Mouse (Mus musculus) testis, adult 2 months (tissue): Measurements from ENCODE around the gene Trim9. TPM values are rescaled to one million over a fixed set of nuclear protein-coding genes. Genes with fewer than 3 reads are reported as not detected.

Experiments
- H3K27ac ChIP-seq: fragments of 200-500 bp; 2 replicates; pipeline ENCODE4 v1.5.1; 2012; ENCODE audit warnings: low read depth, low read length; ENCODE audit not compliant: control insufficient read depth, insufficient read depth
- H3K27me3 ChIP-seq: fragments of 200-500 bp; 2 replicates; pipeline ENCODE4 v1.6.1; 2012; ENCODE audit warnings: mild to moderate bottlenecking, low read length, moderate library complexity; ENCODE audit not compliant: control insufficient read depth, insufficient read depth
- H3K36me3 ChIP-seq: fragments of 200-500 bp; 2 replicates; pipeline ENCODE4 v1.6.1; 2012; ENCODE audit warnings: mild to moderate bottlenecking, low read length; ENCODE audit not compliant: control insufficient read depth, insufficient read depth
- H3K4me1 ChIP-seq: fragments of 200-500 bp; 2 replicates; pipeline ENCODE4 v1.6.1; 2012; ENCODE audit warnings: low read length; ENCODE audit not compliant: control insufficient read depth, insufficient read depth
- H3K4me3 ChIP-seq: fragments of 200-500 bp; 2 replicates; pipeline ENCODE4 v1.5.1; 2012; ENCODE audit warnings: low read depth, mild to moderate bottlenecking, low read length, moderate library complexity, mixed read lengths; ENCODE audit not compliant: control insufficient read depth
- CTCF ChIP-seq: fragments of 200-500 bp; IDR thresholded peaks from 2 replicates; pipeline ENCODE4 v1.5.1; 2012; ENCODE audit warnings: low read depth, mild to moderate bottlenecking, inconsistent platforms, low read length, moderate library complexity; ENCODE audit not compliant: control insufficient read depth, insufficient read depth, insufficient replicate concordance
- POLR2A ChIP-seq: fragments of 200-500 bp; IDR thresholded peaks from 2 replicates; pipeline ENCODE4 v1.6.1; 2012; ENCODE audit warnings: low read depth, mild to moderate bottlenecking, inconsistent platforms, low read length, moderate library complexity; ENCODE audit not compliant: control insufficient read depth
- polyA plus RNA-seq: library from polyadenylated mRNA; depleted of rRNA; stranded (reverse); fragments of >200 nt; gene quantifications from 2 replicates; pipeline ENCODE4 v1.2.3, GENCODE M21; 2012

Gene Trim9
- polyA plus RNA-seq, 1 experiment, result 0.61 TPM

DNA sequence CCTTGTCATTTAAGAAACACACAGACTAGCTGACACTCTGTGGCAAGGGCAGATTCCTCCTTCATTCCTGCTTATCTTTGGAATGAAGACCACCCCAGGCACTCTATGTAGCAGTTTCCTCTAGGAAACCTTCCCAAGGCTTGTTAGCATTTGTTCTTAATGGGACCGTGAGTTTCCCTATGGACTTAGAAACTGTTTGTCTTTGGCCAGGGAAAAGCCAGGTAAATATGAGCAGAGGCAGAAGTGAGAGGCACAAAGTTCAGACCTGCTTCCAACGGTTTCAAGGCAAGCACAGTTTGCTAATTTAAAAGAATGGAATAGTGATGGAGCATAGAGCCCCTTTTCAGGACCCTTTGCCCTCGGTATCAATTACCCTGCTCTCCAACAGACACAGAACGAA, 124.1 kb downstream of the Trim9 start:
- H3K4me3 ChIP-seq, result no peak overlapping the region
- peaks cover 12% of the 10 kb centered on the region for H3K4me1 ChIP-seq
- no peak for TF ChIP-seq CTCF
- no peak for TF ChIP-seq POLR2A
- no peaks in the 10 kb centered on the region for H3K36me3 ChIP-seq
- no peaks in the 10 kb centered on the region for H3K27me3 ChIP-seq
- no peak overlapping the region for H3K27ac ChIP-seq

GRCm38 (mm10) chr12:70221425-70221824, 126.0 kb downstream of the Trim9 start:
- Histone ChIP-seq H3K4me3 (no peak overlapping the region), H3K4me1 (peaks cover under 1% of the 10 kb centered on the region; the same call in 1 of the 2 replicates), H3K36me3 (no peaks in the 10 kb centered on the region), H3K27me3 (no peaks in the 10 kb centered on the region), H3K27ac (no peak overlapping the region)
- TF ChIP-seq POLR2A (no peak), CTCF (no peak)

GRCm38 (mm10) chr12:70218795-70219540, 128.4 kb downstream of the Trim9 start:
- Histone ChIP-seq H3K4me3 (no peak overlapping the region), H3K27me3 (no peaks in the 10 kb centered on the region), H3K36me3 (no peaks in the 10 kb centered on the region), H3K4me1 (no peaks in the 10 kb centered on the region), H3K27ac (no peak overlapping the region)
- TF ChIP-seq CTCF (no peak), POLR2A (no peak)

- H3K4me3 ChIP-seq, result no peak overlapping the region
- H3K4me1 ChIP-seq, result no peaks in the 10 kb centered on the region
- TF ChIP-seq POLR2A, result no peak
- TF ChIP-seq CTCF, result no peak
- no peaks in the 10 kb centered on the region for H3K27me3 ChIP-seq
- no peak overlapping the region for H3K27ac ChIP-seq
- H3K36me3 ChIP-seq, result no peaks in the 10 kb centered on the region
Measured at GRCm38 (mm10) chr12:70216229-70216800, 131.1 kb downstream of the Trim9 start.

DNA sequence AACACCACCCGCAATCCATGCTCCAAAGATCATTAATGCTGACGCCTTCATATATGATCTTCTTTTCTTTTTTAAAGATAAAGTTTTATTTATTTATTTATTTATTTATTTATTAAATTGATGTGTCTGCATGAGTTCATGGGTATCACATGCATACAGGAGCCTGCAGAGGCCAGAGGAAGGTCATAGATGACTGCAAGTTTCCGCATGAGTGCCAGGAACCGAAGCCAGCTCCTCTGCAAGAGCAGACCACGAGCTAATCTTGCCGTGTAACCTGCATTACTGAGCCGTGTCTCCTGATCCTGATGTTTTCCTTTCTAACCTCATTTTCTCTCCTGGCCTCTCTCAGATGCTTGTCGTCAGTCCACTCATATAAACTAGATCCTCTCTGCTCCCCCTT, 133.1 kb downstream of the Trim9 start:
- TF ChIP-seq POLR2A (no peak), CTCF (no peak)
- Histone ChIP-seq H3K36me3 (no peaks in the 10 kb centered on the region), H3K4me3 (no peak overlapping the region), H3K27ac (no peak overlapping the region), H3K4me1 (no peaks in the 10 kb centered on the region), H3K27me3 (no peaks in the 10 kb centered on the region)

- H3K36me3 ChIP-seq, result no peaks in the 10 kb centered on the region
- H3K27me3 ChIP-seq, result no peaks in the 10 kb centered on the region
- TF ChIP-seq POLR2A (no peak), CTCF (no peak)
- H3K4me3 ChIP-seq, result no peak overlapping the region
- H3K27ac ChIP-seq, result no peak overlapping the region
- no peaks in the 10 kb centered on the region for H3K4me1 ChIP-seq
Measured at GRCm38 (mm10) chr12:70213601-70214000, 133.8 kb downstream of the Trim9 start.

DNA sequence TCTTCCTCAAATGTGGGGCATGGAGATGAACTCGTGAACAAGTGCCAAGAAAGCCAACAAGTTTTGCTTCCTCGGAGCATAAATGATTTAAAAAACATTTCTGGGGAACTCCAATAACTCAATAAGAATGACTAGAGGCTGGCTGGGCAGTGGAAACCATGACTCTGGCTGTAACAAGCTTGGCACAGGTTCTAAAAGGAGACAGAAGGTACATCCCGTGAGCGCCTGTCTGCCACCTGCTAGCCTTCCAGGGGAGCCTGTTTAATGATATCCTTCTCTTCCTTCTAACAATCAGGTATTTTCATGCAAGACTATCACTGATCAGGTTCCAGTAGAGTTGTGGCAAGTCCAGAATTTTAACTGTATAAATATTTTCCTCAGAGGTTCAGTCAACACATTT, 134.9 kb downstream of the Trim9 start:
- H3K27ac ChIP-seq, result no peak overlapping the region
- no peaks in the 10 kb centered on the region for H3K36me3 ChIP-seq
- no peak for TF ChIP-seq CTCF
- TF ChIP-seq POLR2A, result no peak
- H3K4me3 ChIP-seq, result no peak overlapping the region
- H3K4me1 ChIP-seq, result no peaks in the 10 kb centered on the region
- no peaks in the 10 kb centered on the region for H3K27me3 ChIP-seq
